10 mouse cellular contexts compared by ENCODE assay signal in genomic region chr6:58960523-58960922, GRCm38 (mm10).
"Had no signal": no experiment of that assay in that cellular context is flagged by ENCODE, and none has a peak within 500 bp of the region (broad histone marks: within the 10 kb centered on the region; RNA-seq: fewer than 3 reads in every experiment).

No protein-coding gene starts in this region.

- DNase-seq: retina, postnatal 1 day; right cerebral cortex, postnatal 14 days; right cerebral cortex, postnatal 25 days; spleen, adult 18-20 months; thymus, adult 18-20 months; thymus, adult 2 months; thymus, postnatal 14 days; thymus, postnatal 25 days; thymus, postnatal 36 days; thymus, postnatal 4 days had no signal
